Mouse (Mus musculus) megakaryocyte-erythroid progenitor cell, adult 5-6 weeks (primary cell): ENCODE measurements around the gene Msrb3. TPM values are rescaled to one million over a fixed set of nuclear protein-coding genes. Genes with fewer than 3 reads are reported as not detected.

Experiments used
- ATAC-seq: replicated peaks from 2 replicates; pipeline ENCODE4 v1.8.0; 2016; ENCODE audit warnings: mild to moderate bottlenecking, inconsistent platforms; ENCODE audit not compliant: severe bottlenecking, poor library complexity, low FRiP score, low TSS enrichment
- total RNA-seq, 2 experiments: library from RNA; stranded (forward) in 1 of 2; stranded (reverse) in 1 of 2; fragments of 200-1000, 215-1000 nt in 1 of 2; fragments of >200 nt in 1 of 2; fragmentation: Nextera tagmentation in 1 of 2; gene quantifications; 2 replicates each; pipeline ENCODE4 v1.2.3; 2014 to 2017

Gene Msrb3
- total RNA-seq, 2 experiments from 2014 or later, result 0.37 TPM; not detected in 1

- peak; percentile 65 for ATAC-seq
Observed at GRCm38 (mm10) chr10:120872483-120872862, 26.4 kb downstream of the Msrb3 start.

GRCm38 (mm10) chr10:120871630-120872482 is 27.0 kb downstream of the Msrb3 start:
- ATAC-seq, result no peak

- no peak for ATAC-seq
Observed at GRCm38 (mm10) chr10:120871096-120871495, 27.8 kb downstream of the Msrb3 start.

- ATAC-seq, result no peak
Observed at GRCm38 (mm10) chr10:120869241-120869775, 29.6 kb downstream of the Msrb3 start.

GRCm38 (mm10) chr10:120864446-120864845 is 34.5 kb downstream of the Msrb3 start:
- peak; percentile 90 for ATAC-seq

GRCm38 (mm10) chr10:120861674-120862073 is 37.2 kb downstream of the Msrb3 start:
- no peak for ATAC-seq

- ATAC-seq, result no peak
Observed at GRCm38 (mm10) chr10:120861194-120861593, 37.7 kb downstream of the Msrb3 start.

- ATAC-seq, result peak; percentile 98
Observed at GRCm38 (mm10) chr10:120857531-120858001, 41.3 kb downstream of the Msrb3 start.

- no peak for ATAC-seq
Observed at GRCm38 (mm10) chr10:120854329-120854728, 44.6 kb downstream of the Msrb3 start.

- no peak for ATAC-seq
Observed at GRCm38 (mm10) chr10:120853816-120854215, 45.1 kb downstream of the Msrb3 start.

- ATAC-seq, result no peak
Observed at GRCm38 (mm10) chr10:120851196-120851781, 47.6 kb downstream of the Msrb3 start.

GRCm38 (mm10) chr10:120850391-120851195 is 48.3 kb downstream of the Msrb3 start:
- ATAC-seq, result no peak

- no peak for ATAC-seq
Observed at GRCm38 (mm10) chr10:120848677-120849076, 50.2 kb downstream of the Msrb3 start.

- no peak for ATAC-seq
Observed at GRCm38 (mm10) chr10:120847785-120848184, 51.1 kb downstream of the Msrb3 start.

- ATAC-seq, result no peak
Observed at GRCm38 (mm10) chr10:120839966-120840365, 58.9 kb downstream of the Msrb3 start.

- no peak for ATAC-seq
Observed at GRCm38 (mm10) chr10:120834531-120834930, 64.4 kb downstream of the Msrb3 start.

GRCm38 (mm10) chr10:120833836-120834235 is 65.1 kb downstream of the Msrb3 start:
- no peak for ATAC-seq

- ATAC-seq, result no peak
Observed at GRCm38 (mm10) chr10:120827761-120828160, 71.1 kb downstream of the Msrb3 start.

- ATAC-seq, result peak; percentile 77
Observed at GRCm38 (mm10) chr10:120826795-120827669, 71.9 kb downstream of the Msrb3 start.
